Mouse (Mus musculus) midbrain, embryonic 14.5 days (tissue): ENCODE measurements at regions not wholly inside any gene's neighbourhood (a gene's known extent, or its start where the extent isn't known, plus 50 kb on each side); places are given as distances from the start of the nearest gene placed in this dataset.
A peak's percentile ranks its signal among the peaks of the same experiment; 100 is the strongest.
"Not testable (repeated sequence)": the region's sequence is repeated elsewhere in the genome, so short reads cannot be mapped to it uniquely, and the experiment has no call there.

Experiments used
- ATAC-seq: fragments of 200-750 bp; cut with Nextera tagmentation; 2 replicates; pipeline ENCODE4 v1.8.0; 2017; ENCODE audit warnings: moderate number of reproducible peaks, moderate library complexity; ENCODE audit not compliant: low FRiP score, low TSS enrichment
- DNase-seq: peaks from one replicate; pipeline ENCODE4 v3.0.0-alpha.2; 2015
- H3K27ac ChIP-seq: fragments of 300-500 bp; sonication (generic); replicated peaks from 2 replicates; pipeline ENCODE4 v1.5.1; 2014; ENCODE audit warnings: mild to moderate bottlenecking, low read depth, low read length, moderate library complexity
- H3K27me3 ChIP-seq: fragments of 300-500 bp; sonication (generic); 2 replicates; pipeline ENCODE4 v1.6.1; 2014; ENCODE audit warnings: low read length, control low read depth, mixed read lengths; ENCODE audit not compliant: control insufficient read depth, insufficient read depth
- H3K36me3 ChIP-seq: fragments of 300-500 bp; sonication (generic); 2 replicates; pipeline ENCODE4 v1.6.1; 2014; ENCODE audit warnings: low read length, control low read depth; ENCODE audit not compliant: control insufficient read depth, insufficient read depth
- H3K4me1 ChIP-seq: fragments of 300-500 bp; sonication (generic); 2 replicates; pipeline ENCODE4 v1.6.1; 2014; ENCODE audit warnings: mild to moderate bottlenecking, antibody characterized with exemption, low read length, control low read depth; ENCODE audit not compliant: control insufficient read depth, insufficient read depth
- H3K4me2 ChIP-seq: fragments of 300-500 bp; sonication (generic); 2 replicates; pipeline ENCODE4 v1.6.1; 2014; ENCODE audit warnings: mild to moderate bottlenecking, low read length, moderate library complexity
- H3K4me3 ChIP-seq: fragments of 300-500 bp; sonication (generic); replicated peaks from 2 replicates; pipeline ENCODE4 v1.5.1; 2014; ENCODE audit warnings: low read depth, low read length
- H3K9ac ChIP-seq: fragments of 300-500 bp; sonication (generic); replicated peaks from 2 replicates; pipeline ENCODE4 v1.6.1; 2014; ENCODE audit warnings: mild to moderate bottlenecking, low read length, moderate library complexity
- H3K9me3 ChIP-seq: fragments of 300-500 bp; sonication (generic); 2 replicates; pipeline ENCODE4 v1.6.1; 2016; ENCODE audit warnings: low read length, control low read depth, mixed read lengths; ENCODE audit not compliant: control insufficient read depth
- WGBS: fragments of 180-500 bp; shearing (Covaris S2); extraction: QIAGEN DNeasy Blood & Tissue Kit; methylation state at CpG from one replicate; pipeline ENCODE4 v1.1.7; 2014; 5-methylcytosine and 5-hydroxymethylcytosine counted together

GRCm38 (mm10) chr10:15886150-15886549, 1168.1 kb upstream of the Gje1 start:
- Histone ChIP-seq H3K4me2 (no peak overlapping the region), H3K4me1 (no peaks in the 10 kb centered on the region), H3K27ac (no peak overlapping the region), H3K27me3 (no peaks in the 10 kb centered on the region), H3K9me3 (no peaks in the 10 kb centered on the region), H3K9ac (no peak overlapping the region), H3K36me3 (no peaks in the 10 kb centered on the region), H3K4me3 (no peak overlapping the region)
- no peak for DNase-seq
- ATAC-seq, result no peak
- 47% methylated on average over 1 of the region's 1 CpGs for WGBS

GRCm38 (mm10) chr10:15868063-15868462, 1150.0 kb upstream of the Gje1 start:
- 58% methylated on average over 2 of the region's 2 CpGs for WGBS
- Histone ChIP-seq H3K36me3 (no peaks in the 10 kb centered on the region), H3K27me3 (no peaks in the 10 kb centered on the region), H3K4me3 (no peak overlapping the region), H3K4me1 (no peaks in the 10 kb centered on the region), H3K9me3 (no peaks in the 10 kb centered on the region), H3K27ac (no peak overlapping the region), H3K9ac (no peak overlapping the region), H3K4me2 (no peak overlapping the region)
- DNase-seq (no peak), ATAC-seq (no peak)

- ATAC-seq, result no peak
Measured at GRCm38 (mm10) chr10:15866931-15867330, 1148.9 kb upstream of the Gje1 start.

GRCm38 (mm10) chr10:15841381-15841780, 1123.4 kb upstream of the Gje1 start:
- ATAC-seq, result no peak
- no peak for DNase-seq

More at GRCm38 (mm10) chr10:15866931-15867330, 1148.9 kb upstream of the Gje1 start:
- Histone ChIP-seq H3K27ac (no peak overlapping the region), H3K9ac (no peak overlapping the region), H3K36me3 (no peaks in the 10 kb centered on the region), H3K27me3 (no peaks in the 10 kb centered on the region), H3K4me3 (no peak overlapping the region), H3K4me2 (no peak overlapping the region), H3K9me3 (no peaks in the 10 kb centered on the region), H3K4me1 (no peaks in the 10 kb centered on the region)
- DNase-seq, result no peak

GRCm38 (mm10) chr10:15832338-15832737, 1114.3 kb upstream of the Gje1 start:
- Histone ChIP-seq H3K27ac (no peak overlapping the region), H3K9me3 (no peaks in the 10 kb centered on the region), H3K4me1 (no peaks in the 10 kb centered on the region), H3K4me3 (no peak overlapping the region), H3K9ac (no peak overlapping the region), H3K27me3 (no peaks in the 10 kb centered on the region), H3K4me2 (no peak overlapping the region), H3K36me3 (no peaks in the 10 kb centered on the region)
- DNase-seq (no peak), ATAC-seq (no peak)
- WGBS, result 100% methylated on average over 2 of the region's 2 CpGs

More at GRCm38 (mm10) chr10:15841381-15841780, 1123.4 kb upstream of the Gje1 start:
- no peaks in the 10 kb centered on the region for H3K4me1 ChIP-seq
- no peak overlapping the region for H3K4me3 ChIP-seq
- no peaks in the 10 kb centered on the region for H3K27me3 ChIP-seq
- no peak overlapping the region for H3K9ac ChIP-seq
- no peak overlapping the region for H3K27ac ChIP-seq
- no peaks in the 10 kb centered on the region for H3K36me3 ChIP-seq
- H3K4me2 ChIP-seq, result no peak overlapping the region
- no peaks in the 10 kb centered on the region for H3K9me3 ChIP-seq
- WGBS, result 81% methylated on average over 3 of the region's 3 CpGs

GRCm38 (mm10) chr10:15825457-15825856, 1107.4 kb upstream of the Gje1 start:
- H3K36me3 ChIP-seq, result no peaks in the 10 kb centered on the region
- 17% methylated on average over 1 of the region's 1 CpGs for WGBS
- no peaks in the 10 kb centered on the region for H3K4me1 ChIP-seq
- DNase-seq, result peak; percentile 8
- H3K4me3 ChIP-seq, result no peak overlapping the region
- no peak overlapping the region for H3K27ac ChIP-seq
- H3K9me3 ChIP-seq, result no peaks in the 10 kb centered on the region
- no peak overlapping the region for H3K4me2 ChIP-seq
- no peak overlapping the region for H3K9ac ChIP-seq
- ATAC-seq, result peak; percentile 66; the same call in 1 of the 2 replicates
- H3K27me3 ChIP-seq, result no peaks in the 10 kb centered on the region

- Histone ChIP-seq H3K36me3 (no peaks in the 10 kb centered on the region), H3K4me1 (no peaks in the 10 kb centered on the region), H3K9ac (no peak overlapping the region), H3K9me3 (no peaks in the 10 kb centered on the region), H3K4me3 (no peak overlapping the region), H3K27ac (no peak overlapping the region), H3K4me2 (no peak overlapping the region), H3K27me3 (no peaks in the 10 kb centered on the region)
- no peak for ATAC-seq
- WGBS, result 88% methylated on average over 3 of the region's 3 CpGs
- no peak for DNase-seq
Measured at GRCm38 (mm10) chr10:15807271-15807670, 1089.3 kb upstream of the Gje1 start.

GRCm38 (mm10) chr10:15805791-15806190, 1087.8 kb upstream of the Gje1 start:
- no peak for ATAC-seq
- DNase-seq, result no peak
- Histone ChIP-seq H3K36me3 (no peaks in the 10 kb centered on the region), H3K9ac (no peak overlapping the region), H3K27ac (no peak overlapping the region), H3K4me1 (no peaks in the 10 kb centered on the region), H3K9me3 (no peaks in the 10 kb centered on the region), H3K4me2 (no peak overlapping the region), H3K27me3 (no peaks in the 10 kb centered on the region), H3K4me3 (no peak overlapping the region)
- 85% methylated on average over 2 of the region's 2 CpGs for WGBS

GRCm38 (mm10) chr10:15793185-15793584, 1075.2 kb upstream of the Gje1 start:
- ATAC-seq, H3K27me3 ChIP-seq, H3K4me2 ChIP-seq, H3K4me1 ChIP-seq, H3K36me3 ChIP-seq, H3K27ac ChIP-seq, H3K9me3 ChIP-seq, DNase-seq, H3K9ac ChIP-seq, H3K4me3 ChIP-seq: not testable (repeated sequence)
